Mouse (Mus musculus) liver, embryonic 14.5 days (tissue): ENCODE results near the gene Nav2. TPM values are rescaled to one million over a fixed set of nuclear protein-coding genes. Genes with fewer than 3 reads are reported as not detected.

ENCODE experiments used
- ATAC-seq: fragments of 200-750 bp; cut with Nextera tagmentation; 2 replicates; pipeline ENCODE4 v1.8.0; 2017; ENCODE audit warnings: moderate number of reproducible peaks, mild to moderate bottlenecking, moderate library complexity; ENCODE audit not compliant: insufficient read depth
- DNase-seq, 3 experiments: peaks; one replicate each; pipeline ENCODE4 v3.0.0-alpha.2; 2012 to 2013; ENCODE audit warnings: low read depth in 3 of 3, low spot score in 3 of 3
- H3K27ac ChIP-seq: fragments of 300-500 bp; sonication (generic); 2 replicates; pipeline ENCODE4 v1.5.1; 2014; ENCODE audit warnings: moderate library complexity, mild to moderate bottlenecking, control low read depth, inconsistent platforms
- H3K27me3 ChIP-seq: fragments of 300-500 bp; sonication (generic); 2 replicates; pipeline ENCODE4 v1.6.1; 2014; ENCODE audit warnings: mild to moderate bottlenecking, low read length, moderate library complexity; ENCODE audit not compliant: control insufficient read depth, insufficient read depth
- H3K36me3 ChIP-seq: fragments of 300-500 bp; sonication (generic); replicated peaks from 2 replicates; pipeline ENCODE4 v1.6.1; 2014; ENCODE audit warnings: low read depth; ENCODE audit not compliant: control insufficient read depth, insufficient read depth
- H3K4me1 ChIP-seq, 2 experiments: fragments of 200-500 bp in 1 of 2; fragments of 300-500 bp in 1 of 2; sonication (generic) in 1 of 2; replicated peaks; 2 replicates each; pipeline ENCODE4 v1.6.1; 2012 to 2014; ENCODE audit warnings: antibody characterized with exemption in 1 of 2, inconsistent platforms in 1 of 2, low read length in 1 of 2; ENCODE audit not compliant: control insufficient read depth in 2 of 2, insufficient read depth in 2 of 2
- H3K4me2 ChIP-seq: fragments of 300-500 bp; sonication (generic); 2 replicates; pipeline ENCODE4 v1.6.1; 2014; ENCODE audit warnings: low read depth, mild to moderate bottlenecking, control low read depth, moderate library complexity
- H3K4me3 ChIP-seq, 2 experiments: fragments of 200-500 bp in 1 of 2; fragments of 300-500 bp in 1 of 2; sonication (generic) in 1 of 2; 2 replicates each; pipeline ENCODE4 v1.5.1; 2012 to 2014; ENCODE audit warnings: low read depth in 2 of 2, low read length in 2 of 2, mild to moderate bottlenecking in 2 of 2, control low read depth in 1 of 2, inconsistent platforms in 1 of 2, moderate library complexity in 1 of 2; ENCODE audit not compliant: insufficient read depth in 1 of 2
- H3K9ac ChIP-seq: fragments of 300-500 bp; sonication (generic); replicated peaks from 2 replicates; pipeline ENCODE4 v1.6.1; 2014; ENCODE audit warnings: mild to moderate bottlenecking, control low read depth, moderate library complexity
- H3K9me3 ChIP-seq: fragments of 300-500 bp; sonication (generic); 2 replicates; pipeline ENCODE4 v1.6.1; 2016; ENCODE audit warnings: low read length, mixed read lengths; ENCODE audit not compliant: control insufficient read depth
- CTCF ChIP-seq: IDR thresholded peaks from 2 replicates; pipeline ENCODE4 v1.5.1; 2016; ENCODE audit warnings: antibody characterized with exemption, low read depth, control low read depth
- EP300 ChIP-seq: IDR thresholded peaks from 2 replicates; pipeline ENCODE4 v1.6.1; 2016; ENCODE audit warnings: antibody characterized with exemption, low read depth
- WGBS: fragments of 180-500 bp; shearing (Covaris S2); extraction: QIAGEN DNeasy Blood & Tissue Kit; methylation state at CpG from one replicate; pipeline ENCODE4 v1.1.7; 2014; ENCODE audit not compliant: insufficient replicate concordance; 5-methylcytosine and 5-hydroxymethylcytosine counted together
- polyA plus RNA-seq, 2 experiments: library from polyadenylated mRNA; depleted of rRNA in 1 of 2; stranded (reverse) in 1 of 2; unstranded in 1 of 2; fragments of >200 nt; fragmentation: Nextera tagmentation in 1 of 2; extraction: Ambion mirVana in 1 of 2; gene quantifications; 2 replicates each; pipeline versions ENCODE4 v1.2.1 to v1.2.3; 2012 to 2014

The Nav2 gene
- polyA plus RNA-seq, 2 experiments = 1.5 to 1.6 TPM

- ATAC-seq (no peak), DNase-seq (no peak)
- no peak overlapping the region for H3K9ac ChIP-seq
- H3K27me3 ChIP-seq = peaks cover 7% of the 10 kb centered on the region
- TF ChIP-seq CTCF (no peak), EP300 (no peak)
- 58% methylated on average over 4 of the region's 4 CpGs for WGBS
- H3K9me3 ChIP-seq = no peaks in the 10 kb centered on the region
- H3K4me3 ChIP-seq = no peak overlapping the region
- no peaks in the 10 kb centered on the region for H3K36me3 ChIP-seq
- no peak overlapping the region for H3K27ac ChIP-seq
- no peak overlapping the region for H3K4me2 ChIP-seq
- peaks cover 0 to 11% of the 10 kb centered on the region in 2 experiments; a peak in 2 of 4 replicates for H3K4me1 ChIP-seq
These were observed 13.0 kb upstream of the Nav2 start for GRCm38 (mm10) chr7:48895475-48895874.

- no peak overlapping the region for H3K9ac ChIP-seq
- peaks cover 0 to 11% of the 10 kb centered on the region in 2 experiments; a peak in 2 of 4 replicates for H3K4me1 ChIP-seq
- TF ChIP-seq EP300 (no peak), CTCF (no peak)
- no peak overlapping the region for H3K27ac ChIP-seq
- no peak overlapping the region for H3K4me2 ChIP-seq
- H3K27me3 ChIP-seq = peaks cover 7% of the 10 kb centered on the region
- DNase-seq (no peak), ATAC-seq (no peak)
- H3K36me3 ChIP-seq = no peaks in the 10 kb centered on the region
- 47% methylated on average over 4 of the region's 4 CpGs for WGBS
- H3K9me3 ChIP-seq = no peaks in the 10 kb centered on the region
- H3K4me3 ChIP-seq = no peak overlapping the region
These were observed 12.5 kb upstream of the Nav2 start for GRCm38 (mm10) chr7:48896051-48896450.

- Histone ChIP-seq H3K4me3 (no peak overlapping the region), H3K4me2 (no peak overlapping the region), H3K36me3 (no peaks in the 10 kb centered on the region), H3K4me1 (peaks cover 0 to 11% of the 10 kb centered on the region in 2 experiments; a peak in 2 of 4 replicates), H3K27me3 (peaks cover 7% of the 10 kb centered on the region), H3K9ac (no peak overlapping the region), H3K9me3 (no peaks in the 10 kb centered on the region), H3K27ac (no peak overlapping the region)
- no peak for ATAC-seq
- DNase-seq = no peak
- WGBS = 52% methylated on average over 24 of the region's 24 CpGs
- TF ChIP-seq EP300 = no peak
- TF ChIP-seq CTCF = no peak
These were observed 10.9 kb upstream of the Nav2 start for GRCm38 (mm10) chr7:48897539-48898163.

GRCm38 (mm10) chr7:48898416-48898815 is 10.1 kb upstream of the Nav2 start:
- no peak overlapping the region for H3K27ac ChIP-seq
- H3K9ac ChIP-seq = no peak overlapping the region
- no peak for DNase-seq
- TF ChIP-seq CTCF = no peak
- TF ChIP-seq EP300 = no peak
- peaks cover 0 to 11% of the 10 kb centered on the region in 2 experiments; a peak in 2 of 4 replicates for H3K4me1 ChIP-seq
- no peak overlapping the region for H3K4me3 ChIP-seq
- no peaks in the 10 kb centered on the region for H3K36me3 ChIP-seq
- H3K9me3 ChIP-seq = no peaks in the 10 kb centered on the region
- 11% methylated on average over 9 of the region's 9 CpGs for WGBS
- no peak overlapping the region for H3K4me2 ChIP-seq
- ATAC-seq = no peak
- peaks cover 7% of the 10 kb centered on the region for H3K27me3 ChIP-seq

GRCm38 (mm10) chr7:48900408-48901167 is 7.9 kb upstream of the Nav2 start:
- Histone ChIP-seq H3K9me3 (no peaks in the 10 kb centered on the region), H3K4me2 (no peak overlapping the region), H3K27ac (no peak overlapping the region), H3K36me3 (no peaks in the 10 kb centered on the region), H3K9ac (no peak overlapping the region), H3K4me3 (no peak overlapping the region), H3K4me1 (peaks cover 0 to 11% of the 10 kb centered on the region in 2 experiments; a peak in 2 of 4 replicates), H3K27me3 (peaks cover 7% of the 10 kb centered on the region)
- ATAC-seq (no peak), DNase-seq (no peak)
- WGBS = 36% methylated on average over 8 of the region's 8 CpGs
- TF ChIP-seq EP300 = no peak
- no peak for TF ChIP-seq CTCF
